8 mouse cellular contexts compared by ENCODE assay signal in the genomic region with DNA sequence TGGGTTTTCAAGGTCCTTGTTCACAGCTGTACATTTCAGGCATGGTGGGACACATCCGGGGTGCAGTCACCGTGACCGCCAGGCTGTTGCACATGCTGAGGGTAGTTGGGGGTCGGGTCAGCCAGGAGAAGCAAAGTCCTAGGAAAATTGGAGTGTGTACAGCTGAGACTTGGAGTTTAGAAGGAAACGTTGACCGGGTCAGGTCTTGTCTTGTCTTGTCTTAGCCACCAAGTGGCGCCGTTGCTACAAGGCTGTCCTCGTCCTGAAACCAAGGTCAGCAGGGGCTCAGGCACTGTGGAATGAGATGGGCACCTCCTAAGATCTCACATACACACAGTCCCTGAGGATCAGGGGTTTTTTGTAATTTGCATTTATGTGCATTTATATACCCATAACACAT. TPM values are rescaled to one million over a fixed set of nuclear protein-coding genes. Genes with fewer than 3 reads are reported as not detected.
DNase-seq lines count a peak whose midpoint lies in the region; ATAC-seq and TF ChIP-seq lines count a peak whose summit lies in the region.
"Had no signal": no experiment of that assay in that cellular context is flagged by ENCODE, and none has a peak within 500 bp of the region (broad histone marks: within the 10 kb centered on the region; RNA-seq: fewer than 3 reads in every experiment).

No protein-coding gene starts in this region.

- H3K4me2 ChIP-seq in heart, embryonic 12.5 days: peak overlapping the region; percentile 10; the same call in 1 of the 2 replicates

- H3K27me3 ChIP-seq in G1E (ENCODE audit: insufficient read depth, low read length): peaks cover 2% of the 10 kb centered on the region
- H3K27me3 ChIP-seq in heart, embryonic 12.5 days (replicated peaks): no peaks in the 10 kb centered on the region

- H3K9ac ChIP-seq in heart, embryonic 12.5 days: no peak overlapping the region

- no peaks in the 10 kb centered on the region for H3K36me3 ChIP-seq in G1E (replicated peaks)
- no peaks in the 10 kb centered on the region for H3K36me3 ChIP-seq in heart, embryonic 12.5 days

- no peaks in the 10 kb centered on the region for H3K9me3 ChIP-seq in G1E (replicated peaks)
- no peaks in the 10 kb centered on the region for H3K9me3 ChIP-seq in heart, embryonic 12.5 days (replicated peaks)

- H3K27ac ChIP-seq in heart, embryonic 12.5 days (ENCODE audit: poor library complexity, severe bottlenecking): no peak overlapping the region

- WGBS in heart, embryonic 12.5 days: 6% methylated on average over 9 of the region's 9 CpGs

- TF ChIP-seq CTCF in G1E (IDR thresholded peaks at IDR 0.05; ENCODE audit: low read depth, low read length): peak; percentile 68

- no peak overlapping the region; the same call in 1 of the 2 replicates for H3K4me3 ChIP-seq in G1E (ENCODE audit: low read depth, low read length)
- H3K4me3 ChIP-seq in heart, embryonic 12.5 days: no peak overlapping the region

- peaks cover 47% of the 10 kb centered on the region for H3K4me1 ChIP-seq in G1E (ENCODE audit: insufficient read depth, low read depth, low read length)
- H3K4me1 ChIP-seq in heart, embryonic 12.5 days (replicated peaks): no peaks in the 10 kb centered on the region

- ATAC-seq in G1E (ENCODE audit: extremely low read depth, insufficient number of reproducible peaks, low FRiP score, poor library complexity, severe bottlenecking): peak; percentile 47; the same call in 1 of the 2 replicates
- no peak for ATAC-seq in heart, embryonic 12.5 days (ENCODE audit: insufficient number of reproducible peaks, low FRiP score)
- ATAC-seq in megakaryocyte, adult 5-6 weeks (ENCODE audit: poor library complexity, severe bottlenecking): 0 out of 2 replicates have a peak, but pooled peaks have one; percentile 47

- DNase-seq in G1E (ENCODE audit: low spot score): peak; percentile 69
- peak; percentile 60 for DNase-seq in adrenal gland, adult 2 months
- peak; percentile 56 for DNase-seq in embryo, embryonic 11.5 days (ENCODE audit: low read depth, low spot score)
- peak; percentile 81 for DNase-seq in kidney, postnatal 10 days
- peak; percentile 37 for DNase-seq in right cerebral cortex, postnatal 4 days

RNA-seq across cellular contexts. Expression of a gene that starts 9.1 kb away (rescaled TPM):
- total RNA-seq in G1E (2014; fragmentation: Nextera tagmentation) (not detected in 2 replicates), G1E (2017) (not detected in 2 replicates)
- 0.04 TPM in 1 of 2 replicates, not detected in the other for polyA plus RNA-seq in G1E (2012)
- total RNA-seq in adrenal gland, adult 2 months (2021): not detected
- 0.11 TPM in 1 of 2 replicates, not detected in the other for polyA plus RNA-seq in adrenal gland, adult 2 months (2012; rRNA removed)
- 0.11 and 0.39 TPM in 2 replicates for polyA plus RNA-seq in heart, embryonic 12.5 days (2016; fragmentation: Nextera tagmentation; extraction: Ambion mirVana)
- total RNA-seq in megakaryocyte, adult 5-6 weeks (2015): not detected in 2 replicates
- not detected in 2 replicates for total RNA-seq in megakaryocyte, adult 5-6 weeks (2017)
- polyA plus RNA-seq: large intestine, adult 2 months had no signal

RNA-seq across cellular contexts. Expression of a gene that starts 10.6 kb away (rescaled TPM):
- 23.0 and 30.3 TPM in 2 replicates for total RNA-seq in G1E (2014; fragmentation: Nextera tagmentation)
- 40.0 and 42.6 TPM in 2 replicates for total RNA-seq in G1E (2017)
- 4.0 and 6.9 TPM in 2 replicates for polyA plus RNA-seq in G1E (2012)
- total RNA-seq in adrenal gland, adult 2 months (2021): 10 to 100 TPM; 10.1 to 13.8 TPM
- polyA plus RNA-seq in adrenal gland, adult 2 months (2012; rRNA removed): 2.2 and 2.3 TPM in 2 replicates
- 12.3 and 12.6 TPM in 2 replicates for polyA plus RNA-seq in heart, embryonic 12.5 days (2016; fragmentation: Nextera tagmentation; extraction: Ambion mirVana)
- total RNA-seq in megakaryocyte, adult 5-6 weeks (2015): 2.1 and 3.1 TPM in 2 replicates
- total RNA-seq in megakaryocyte, adult 5-6 weeks (2017): 4.8 and 5.1 TPM in 2 replicates
